Mouse (Mus musculus): ENCODE results near the gene Cep128. TPM values are rescaled to one million over a fixed set of nuclear protein-coding genes. Genes with fewer than 3 reads are reported as not detected.

Cep128 gene
- polyA plus RNA-seq, 1 experiment = 4.7 TPM

- no peaks in the 10 kb centered on the region for H3K4me1 ChIP-seq (ENCODE audit: control insufficient read depth, insufficient read depth, low read length)
- no peak for TF ChIP-seq CTCF (IDR thresholded peaks at IDR 0.05; ENCODE audit: insufficient read depth, low read length)
- no peak for TF ChIP-seq POLR2A (IDR thresholded peaks at IDR 0.05; ENCODE audit: borderline replicate concordance, extremely low read depth, low read depth, low read length)
- no peak overlapping the region for H3K4me3 ChIP-seq (replicated peaks; ENCODE audit: extremely low read depth, low read depth, low read length)
- no peak for DNase-seq
- 89% methylated on average over 6 of the region's 6 CpGs for WGBS
These were observed 223.0 kb downstream of the Cep128 start for GRCm38 (mm10) chr12:91161015-91161730.

GRCm38 (mm10) chr12:91158481-91158880 lies 225.7 kb downstream of the Cep128 start:
- H3K4me1 ChIP-seq (ENCODE audit: control insufficient read depth, insufficient read depth, low read length) = no peaks in the 10 kb centered on the region
- TF ChIP-seq POLR2A (IDR thresholded peaks at IDR 0.05; ENCODE audit: borderline replicate concordance, extremely low read depth, low read depth, low read length) (no peak), CTCF (IDR thresholded peaks at IDR 0.05; ENCODE audit: insufficient read depth, low read length) (no peak)
- WGBS = 35% methylated on average over 2 of the region's 2 CpGs
- H3K4me3 ChIP-seq (replicated peaks; ENCODE audit: extremely low read depth, low read depth, low read length) = no peak overlapping the region
- no peak for DNase-seq

DNA sequence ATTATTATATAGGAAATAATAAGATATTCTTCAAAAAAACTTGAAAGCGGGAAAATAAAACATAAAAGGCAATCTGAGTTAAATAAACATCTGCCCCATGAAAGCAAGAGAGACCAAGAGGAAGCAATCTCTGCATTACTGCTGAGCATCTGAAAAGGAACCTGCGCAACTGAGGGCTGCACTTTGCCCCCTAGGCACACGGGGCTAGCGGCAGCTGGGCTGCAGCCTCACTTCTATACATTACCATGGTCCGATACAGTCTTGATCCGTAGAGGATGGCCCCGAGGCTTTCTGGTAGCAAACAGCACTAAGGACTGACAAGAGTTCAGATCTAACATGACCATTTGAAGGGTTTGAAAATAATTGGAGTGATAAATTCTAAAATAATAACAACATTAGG lies 230.2 kb downstream of the Cep128 start:
- no peak for DNase-seq
- H3K4me3 ChIP-seq (replicated peaks; ENCODE audit: extremely low read depth, low read depth, low read length) = no peak overlapping the region
- WGBS = 82% methylated on average over 7 of the region's 7 CpGs
- no peak for TF ChIP-seq CTCF (IDR thresholded peaks at IDR 0.05; ENCODE audit: insufficient read depth, low read length)
- TF ChIP-seq POLR2A (IDR thresholded peaks at IDR 0.05; ENCODE audit: borderline replicate concordance, extremely low read depth, low read depth, low read length) = no peak
- no peaks in the 10 kb centered on the region for H3K4me1 ChIP-seq (ENCODE audit: control insufficient read depth, insufficient read depth, low read length)

DNA sequence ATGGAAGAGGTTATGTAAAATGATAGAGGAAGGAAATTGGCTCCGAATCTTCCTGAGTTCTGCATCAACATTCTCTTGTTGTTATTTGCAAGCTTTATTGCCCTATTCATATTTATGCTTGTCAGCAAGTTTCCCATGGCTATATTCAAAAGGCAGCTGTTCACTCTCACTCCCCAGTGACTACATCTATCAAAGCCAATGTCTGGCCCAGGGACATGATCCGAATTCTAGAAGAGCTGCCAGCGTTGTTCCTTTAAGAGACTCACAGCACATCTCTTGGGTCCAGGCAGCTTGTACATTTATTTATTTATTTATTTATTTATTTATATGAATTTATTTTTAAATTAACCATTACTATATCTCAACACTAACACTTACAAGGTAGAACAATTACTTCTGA lies 235.1 kb downstream of the Cep128 start:
- no peak for DNase-seq
- WGBS = 82% methylated on average over 3 of the region's 3 CpGs
- TF ChIP-seq POLR2A (IDR thresholded peaks at IDR 0.05; ENCODE audit: borderline replicate concordance, extremely low read depth, low read depth, low read length) = no peak
- no peak for TF ChIP-seq CTCF (IDR thresholded peaks at IDR 0.05; ENCODE audit: insufficient read depth, low read length)
- H3K4me1 ChIP-seq (ENCODE audit: control insufficient read depth, insufficient read depth, low read length) = no peaks in the 10 kb centered on the region
- H3K4me3 ChIP-seq (replicated peaks; ENCODE audit: extremely low read depth, low read depth, low read length) = no peak overlapping the region

DNA sequence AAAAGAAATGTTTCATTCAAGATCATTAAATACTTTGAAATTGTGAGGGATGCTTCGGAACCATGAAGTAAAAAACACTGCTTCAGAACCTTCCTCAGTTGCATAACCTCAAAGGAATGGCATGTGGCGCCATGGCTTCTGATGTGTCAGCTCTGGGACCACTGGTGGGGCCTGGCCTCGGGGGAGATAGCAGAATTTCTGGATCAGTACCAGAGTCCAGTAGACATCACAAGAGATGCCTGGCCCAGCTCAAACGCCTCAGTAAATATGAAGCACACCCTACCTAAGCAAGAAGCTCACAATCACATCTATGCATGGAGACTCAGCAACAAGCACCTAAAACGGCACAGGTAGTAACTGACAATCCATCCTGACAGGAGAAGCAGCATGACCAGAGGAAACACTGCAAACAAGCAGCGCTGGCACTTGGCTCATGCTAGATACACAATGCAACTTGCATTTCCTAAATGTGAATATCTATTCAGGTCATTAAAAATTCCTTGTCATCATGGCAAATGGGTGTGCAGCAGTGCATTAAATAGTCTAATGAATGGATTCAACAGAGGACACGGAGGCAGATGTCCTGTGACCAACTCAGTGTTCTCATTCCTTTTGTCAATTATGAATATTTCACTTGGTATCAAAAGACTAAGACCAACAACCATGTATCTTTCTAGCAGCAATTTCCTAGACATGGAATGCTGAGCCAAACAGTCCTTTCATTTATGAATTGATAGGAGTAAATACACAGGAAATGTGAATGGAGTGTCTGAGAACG lies 249.3 kb downstream of the Cep128 start:
- WGBS = 83% methylated on average over 8 of the region's 8 CpGs
- H3K4me3 ChIP-seq (replicated peaks; ENCODE audit: extremely low read depth, low read depth, low read length) = no peak overlapping the region
- DNase-seq = no peak

GRCm38 (mm10) chr12:91115054-91115453 lies 269.2 kb downstream of the Cep128 start:
- TF ChIP-seq POLR2A (IDR thresholded peaks at IDR 0.05; ENCODE audit: borderline replicate concordance, extremely low read depth, low read depth, low read length) = no peak
- no peak for TF ChIP-seq CTCF (IDR thresholded peaks at IDR 0.05; ENCODE audit: insufficient read depth, low read length)
- DNase-seq = no peak
- no peak overlapping the region for H3K4me3 ChIP-seq (replicated peaks; ENCODE audit: extremely low read depth, low read depth, low read length)
- H3K4me1 ChIP-seq (ENCODE audit: control insufficient read depth, insufficient read depth, low read length) = no peaks in the 10 kb centered on the region; the same call in none of the 2 replicates
- WGBS = 57% methylated on average over 3 of the region's 3 CpGs

More for the DNA sequence above, 249.3 kb downstream of the Cep128 start:
- TF ChIP-seq CTCF (IDR thresholded peaks at IDR 0.05; ENCODE audit: insufficient read depth, low read length) (no peak), POLR2A (IDR thresholded peaks at IDR 0.05; ENCODE audit: borderline replicate concordance, extremely low read depth, low read depth, low read length) (no peak)
- no peaks in the 10 kb centered on the region for H3K4me1 ChIP-seq (ENCODE audit: control insufficient read depth, insufficient read depth, low read length)

GRCm38 (mm10) chr12:91103316-91103715 lies 280.9 kb downstream of the Cep128 start:
- TF ChIP-seq CTCF (IDR thresholded peaks at IDR 0.05; ENCODE audit: insufficient read depth, low read length) (no peak), POLR2A (IDR thresholded peaks at IDR 0.05; ENCODE audit: borderline replicate concordance, extremely low read depth, low read depth, low read length) (no peak)
- H3K4me1 ChIP-seq (ENCODE audit: control insufficient read depth, insufficient read depth, low read length) = no peaks in the 10 kb centered on the region
- DNase-seq = no peak
- H3K4me3 ChIP-seq (replicated peaks; ENCODE audit: extremely low read depth, low read depth, low read length) = no peak overlapping the region
- WGBS = 82% methylated on average over 4 of the region's 4 CpGs

DNA sequence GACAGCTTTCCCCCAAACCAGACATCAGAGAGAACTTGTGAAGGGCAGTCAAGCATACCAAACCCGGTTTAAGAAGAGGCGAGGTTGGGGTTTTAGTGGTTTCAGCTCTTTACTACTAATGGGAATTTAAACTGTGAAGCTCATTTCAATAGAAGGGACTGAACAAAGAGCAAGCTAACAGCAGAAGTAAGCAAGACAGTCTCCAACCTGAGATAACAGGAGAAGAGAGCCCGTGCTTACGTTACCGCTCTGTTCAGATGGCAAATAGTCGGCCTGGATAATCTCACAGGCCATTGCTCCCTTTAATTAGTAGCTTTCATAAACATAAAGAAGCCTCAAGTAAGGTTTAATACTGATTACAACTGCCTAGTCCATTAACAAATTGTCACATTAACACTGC lies 286.3 kb downstream of the Cep128 start:
- H3K4me1 ChIP-seq (ENCODE audit: control insufficient read depth, insufficient read depth, low read length) = no peaks in the 10 kb centered on the region
- TF ChIP-seq POLR2A (IDR thresholded peaks at IDR 0.05; ENCODE audit: borderline replicate concordance, extremely low read depth, low read depth, low read length) (no peak), CTCF (IDR thresholded peaks at IDR 0.05; ENCODE audit: insufficient read depth, low read length) (no peak)
- DNase-seq = no peak
- H3K4me3 ChIP-seq (replicated peaks; ENCODE audit: extremely low read depth, low read depth, low read length) = no peak overlapping the region
- 90% methylated on average over 6 of the region's 6 CpGs for WGBS

DNA sequence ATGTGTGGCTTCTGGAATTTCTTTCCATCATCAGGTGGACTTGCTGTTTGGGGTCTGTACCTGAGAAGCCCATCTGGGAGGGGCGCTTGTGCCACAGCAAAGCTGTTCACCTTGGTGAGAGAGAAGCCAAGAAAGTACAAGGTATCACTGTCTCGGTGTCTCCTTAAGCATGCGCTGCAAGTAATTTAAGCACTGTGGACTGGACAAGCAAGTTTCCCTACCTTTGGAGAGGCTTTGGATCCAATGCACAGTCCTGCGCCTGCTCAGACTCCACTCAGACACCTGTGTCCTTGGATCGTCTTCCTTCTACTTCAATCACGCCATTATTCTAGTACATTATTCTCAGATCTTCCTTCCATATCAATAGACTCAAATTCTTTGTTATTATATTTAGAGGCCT lies 288.0 kb downstream of the Cep128 start:
- DNase-seq = no peak
- 88% methylated on average over 6 of the region's 6 CpGs for WGBS
- no peak for TF ChIP-seq POLR2A (IDR thresholded peaks at IDR 0.05; ENCODE audit: borderline replicate concordance, extremely low read depth, low read depth, low read length)
- no peak for TF ChIP-seq CTCF (IDR thresholded peaks at IDR 0.05; ENCODE audit: insufficient read depth, low read length)
- Histone ChIP-seq H3K4me1 (ENCODE audit: control insufficient read depth, insufficient read depth, low read length) (no peaks in the 10 kb centered on the region), H3K4me3 (replicated peaks; ENCODE audit: extremely low read depth, low read depth, low read length) (no peak overlapping the region)

GRCm38 (mm10) chr12:91088271-91088670 lies 295.9 kb downstream of the Cep128 start:
- Histone ChIP-seq H3K4me1 (ENCODE audit: control insufficient read depth, insufficient read depth, low read length) (no peaks in the 10 kb centered on the region), H3K4me3 (replicated peaks; ENCODE audit: extremely low read depth, low read depth, low read length) (no peak overlapping the region)
- no peak for DNase-seq
- 80% methylated on average over 4 of the region's 4 CpGs for WGBS
- TF ChIP-seq POLR2A (IDR thresholded peaks at IDR 0.05; ENCODE audit: borderline replicate concordance, extremely low read depth, low read depth, low read length) (no peak), CTCF (IDR thresholded peaks at IDR 0.05; ENCODE audit: insufficient read depth, low read length) (no peak)

All from lung, adult 2 months (tissue).